Mouse (Mus musculus) neural tube, embryonic 15.5 days (tissue): Measurements from ENCODE around the gene Wdr61. TPM values are rescaled to one million over a fixed set of nuclear protein-coding genes. Genes with fewer than 3 reads are reported as not detected.

Source experiments
- ATAC-seq: fragments of 200-750 bp; cut with Nextera tagmentation; 2 replicates; pipeline ENCODE4 v1.8.0; 2017; ENCODE audit warnings: mild to moderate bottlenecking, moderate TSS enrichment, moderate library complexity; ENCODE audit not compliant: low FRiP score
- H3K27ac ChIP-seq: fragments of 300-500 bp; sonication (generic); replicated peaks from 2 replicates; pipeline ENCODE4 v1.5.1; 2015; ENCODE audit warnings: mild to moderate bottlenecking, inconsistent platforms
- H3K27me3 ChIP-seq: fragments of 300-500 bp; sonication (generic); replicated peaks from 2 replicates; pipeline ENCODE4 v1.6.1; 2015; ENCODE audit warnings: inconsistent platforms
- H3K36me3 ChIP-seq: fragments of 300-500 bp; sonication (generic); 2 replicates; pipeline ENCODE4 v1.6.1; 2015; ENCODE audit warnings: inconsistent platforms
- H3K4me1 ChIP-seq: fragments of 300-500 bp; sonication (generic); 2 replicates; pipeline ENCODE4 v1.6.1; 2015; ENCODE audit warnings: inconsistent platforms
- H3K4me2 ChIP-seq: fragments of 300-500 bp; sonication (generic); 2 replicates; pipeline ENCODE4 v1.6.1; 2015; ENCODE audit warnings: inconsistent platforms, mild to moderate bottlenecking, moderate library complexity
- H3K4me3 ChIP-seq: fragments of 300-500 bp; sonication (generic); replicated peaks from 2 replicates; pipeline ENCODE4 v1.5.1; 2015; ENCODE audit warnings: mild to moderate bottlenecking, inconsistent platforms
- H3K9ac ChIP-seq: fragments of 300-500 bp; sonication (generic); replicated peaks from 2 replicates; pipeline ENCODE4 v1.6.1; 2015; ENCODE audit warnings: mild to moderate bottlenecking, inconsistent platforms
- H3K9me3 ChIP-seq: fragments of 300-500 bp; sonication (generic); replicated peaks from 2 replicates; pipeline ENCODE4 v1.6.1; 2016; ENCODE audit warnings: inconsistent platforms
- WGBS: fragments of 180-500 bp; shearing (Covaris S2); methylation state at CpG from one replicate; pipeline ENCODE4 v1.1.7; 2015; ENCODE audit warnings: mixed read lengths; 5-methylcytosine and 5-hydroxymethylcytosine counted together
- microRNA-seq: library from miRNA; unstranded; fragments of <30 nt; microRNA quantifications from one replicate; pipeline ENCODE4, GENCODE M21; 2017
- polyA plus RNA-seq: library from polyadenylated mRNA; unstranded; fragments of >200 nt; fragmentation: Nextera tagmentation; extraction: Ambion mirVana; gene quantifications from 2 replicates; pipeline ENCODE4 v1.2.1, GENCODE M21; 2015

Gene Wdr61
- polyA plus RNA-seq, 1 experiment from 2014 or later: 79.1 TPM

DNA sequence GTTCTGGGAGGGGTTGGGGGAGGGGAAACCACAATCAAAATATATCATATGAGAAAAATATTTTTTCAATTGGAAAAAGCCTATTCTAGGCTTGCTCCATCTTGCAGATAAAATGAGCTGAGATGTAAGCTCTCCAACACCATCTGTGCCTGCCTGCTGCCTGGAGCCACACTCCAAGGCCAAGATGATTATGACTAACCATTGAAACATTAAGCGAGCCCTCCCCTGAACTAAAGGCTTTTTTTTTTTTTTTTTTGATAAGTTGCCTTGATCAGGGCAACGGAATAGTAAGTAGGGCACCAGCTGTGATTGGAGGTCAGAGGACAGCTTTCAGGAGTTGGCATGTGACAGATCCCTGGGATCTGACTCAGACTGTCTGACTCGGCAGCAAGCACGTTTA lies 65.9 kb downstream of the Wdr61 start:
- H3K4me3 ChIP-seq: no peak overlapping the region
- 73% methylated on average over 4 of the region's 4 CpGs for WGBS
- no peaks in the 10 kb centered on the region for H3K27me3 ChIP-seq
- no peak overlapping the region for H3K9ac ChIP-seq
- no peaks in the 10 kb centered on the region for H3K36me3 ChIP-seq
- ATAC-seq: no peak
- H3K4me2 ChIP-seq: no peak overlapping the region
- H3K4me1 ChIP-seq: no peaks in the 10 kb centered on the region
- H3K9me3 ChIP-seq: no peaks in the 10 kb centered on the region
- no peak overlapping the region for H3K27ac ChIP-seq

DNA sequence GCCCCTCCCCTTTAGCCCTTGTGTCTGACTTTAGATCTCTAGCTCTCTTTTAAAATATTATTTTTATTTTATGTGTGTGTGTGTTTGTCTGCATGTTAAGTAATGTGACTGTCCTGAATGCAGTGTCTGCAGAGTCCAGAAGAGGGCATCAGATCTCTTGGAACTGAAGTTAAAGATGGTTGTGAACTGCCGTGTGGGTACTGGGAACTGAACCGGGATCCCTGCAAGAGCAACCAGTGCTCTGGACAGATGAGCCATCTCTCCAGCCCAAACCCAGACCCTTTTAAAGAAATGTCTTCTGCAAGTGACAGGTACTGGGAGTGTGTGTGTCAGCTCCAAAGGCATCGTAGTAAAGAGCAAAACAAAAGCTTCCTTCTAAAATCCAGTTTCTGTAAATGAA lies 68.2 kb downstream of the Wdr61 start:
- H3K27me3 ChIP-seq: no peaks in the 10 kb centered on the region
- peaks cover 9% of the 10 kb centered on the region for H3K4me1 ChIP-seq
- H3K27ac ChIP-seq: no peak overlapping the region
- WGBS: 99% methylated on average over 3 of the region's 3 CpGs
- H3K9ac ChIP-seq: no peak overlapping the region
- H3K4me3 ChIP-seq: no peak overlapping the region
- H3K9me3 ChIP-seq: no peaks in the 10 kb centered on the region
- no peak overlapping the region for H3K4me2 ChIP-seq
- H3K36me3 ChIP-seq: no peaks in the 10 kb centered on the region
- no peak for ATAC-seq

Small RNA genes lying within 50 kb of the gene (microRNA-seq; reads per million reads assigned to microRNA genes)
- gene Mir5710: not detected

Other genes starting within 250 kb of the Wdr61 start
- gene Dmxl2, start 232.9 kb downstream of the Wdr61 start, polyA plus RNA-seq: 55.3 and 60.5 TPM in 2 replicates
- 0.13 TPM in 1 of 2 replicates, not detected in the other for gene Sh2d7, start 195.5 kb downstream of the Wdr61 start, polyA plus RNA-seq
- gene Cib2, start 174.3 kb downstream of the Wdr61 start, polyA plus RNA-seq: 63.6 and 76.2 TPM in 2 replicates
- 167 and 173 TPM in 2 replicates for gene Idh3a, start 148.2 kb downstream of the Wdr61 start, polyA plus RNA-seq
- gene Acsbg1, start 72.6 kb downstream of the Wdr61 start, polyA plus RNA-seq: 39.1 and 40.9 TPM in 2 replicates
- 7.5 and 8.0 TPM in 2 replicates for gene Dnaja4, start 35.6 kb downstream of the Wdr61 start, polyA plus RNA-seq
- 405 and 485 TPM in 2 replicates for gene Crabp1, start 30.2 kb upstream of the Wdr61 start, polyA plus RNA-seq
- gene Ireb2, start 129.3 kb upstream of the Wdr61 start, polyA plus RNA-seq: 30.4 and 31.8 TPM in 2 replicates
- 2.0 and 2.1 TPM in 2 replicates for gene Hykk, start 182.8 kb upstream of the Wdr61 start, polyA plus RNA-seq
- gene Psma4, start 216.3 kb upstream of the Wdr61 start, polyA plus RNA-seq: 268 and 283 TPM in 2 replicates
- gene AY074887, start 216.5 kb upstream of the Wdr61 start, polyA plus RNA-seq: 0.57 and 0.97 TPM in 2 replicates
- gene Chrna5, start 246.4 kb upstream of the Wdr61 start, polyA plus RNA-seq: 3.7 and 3.9 TPM in 2 replicates